Mouse (Mus musculus) lung, postnatal 0 days (tissue): ENCODE measurements around the gene Inka1.

ENCODE experiments used
- CTCF ChIP-seq: IDR thresholded peaks from 2 replicates; pipeline ENCODE4 v1.5.1; 2016; ENCODE audit warnings: antibody characterized with exemption, mild to moderate bottlenecking
- EP300 ChIP-seq: IDR thresholded peaks from 2 replicates; pipeline ENCODE4 v1.6.1; 2016; ENCODE audit warnings: antibody characterized with exemption, mild to moderate bottlenecking, control low read depth

DNA sequence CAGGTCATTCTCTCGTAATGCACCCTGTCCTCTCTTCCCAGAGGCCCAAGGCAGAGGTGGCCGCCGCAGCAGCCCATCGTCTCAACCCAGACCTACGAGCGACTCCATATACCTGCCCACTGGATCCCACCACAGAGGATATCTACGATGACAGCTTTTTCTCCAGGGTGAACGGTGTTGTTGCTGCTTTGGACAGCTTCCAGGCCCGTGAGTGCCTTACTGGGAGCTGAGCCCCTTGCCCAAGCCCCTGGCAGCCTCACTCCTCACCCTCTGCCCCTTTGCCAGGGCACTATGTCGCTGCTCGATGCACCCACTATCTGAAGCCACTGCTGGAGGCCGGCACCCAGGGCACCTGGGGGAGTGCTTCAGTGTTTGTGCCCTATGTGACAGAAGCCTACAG, 6.9 kb downstream of the Inka1 start:
- TF ChIP-seq CTCF (no peak), EP300 (no peak)
